Mouse (Mus musculus) hindbrain, embryonic 10.5 days (tissue): ENCODE data around the gene Adgrl3. TPM values are rescaled to one million over a fixed set of nuclear protein-coding genes. Genes with fewer than 3 reads are reported as not detected.
A peak's percentile ranks its signal among the peaks of the same experiment; 100 is the strongest.
"Not testable (repeated sequence)": the region's sequence is repeated elsewhere in the genome, so short reads cannot be mapped to it uniquely, and the experiment has no call there.

ENCODE experiments used
- DNase-seq: peaks from one replicate; pipeline ENCODE4 v3.0.0-alpha.2; 2017; ENCODE audit warnings: low spot score
- H3K27ac ChIP-seq: fragments of 300-500 bp; sonication (generic); 2 replicates; pipeline ENCODE4 v1.5.1; 2016; ENCODE audit warnings: mild to moderate bottlenecking, moderate library complexity
- H3K27me3 ChIP-seq: fragments of 300-500 bp; sonication (generic); 2 replicates; pipeline ENCODE4 v1.6.1; 2016; ENCODE audit warnings: mild to moderate bottlenecking; ENCODE audit not compliant: poor library complexity, insufficient read depth, severe bottlenecking
- H3K36me3 ChIP-seq: fragments of 300-500 bp; sonication (generic); 2 replicates; pipeline ENCODE4 v1.6.1; 2016; ENCODE audit warnings: mild to moderate bottlenecking, moderate library complexity
- H3K4me1 ChIP-seq: fragments of 300-500 bp; sonication (generic); replicated peaks from 2 replicates; pipeline ENCODE4 v1.6.1; 2016; ENCODE audit warnings: mild to moderate bottlenecking
- H3K4me3 ChIP-seq: fragments of 300-500 bp; sonication (generic); 2 replicates; pipeline ENCODE4 v1.5.1; 2016; ENCODE audit warnings: mild to moderate bottlenecking, moderate library complexity
- H3K9me3 ChIP-seq: fragments of 300-500 bp; sonication (generic); 2 replicates; pipeline ENCODE4 v1.6.1; 2016; ENCODE audit warnings: mild to moderate bottlenecking, moderate library complexity
- WGBS: fragments of 180-500 bp; shearing (Covaris S2); methylation state at CpG from one replicate; pipeline ENCODE4 v1.1.7; 2016; 5-methylcytosine and 5-hydroxymethylcytosine counted together
- polyA plus RNA-seq: library from polyadenylated mRNA; unstranded; fragments of >200 nt; fragmentation: Nextera tagmentation; extraction: Ambion mirVana; gene quantifications from 2 replicates; pipeline ENCODE4 v1.2.1, GENCODE M21; 2016

Adgrl3 gene
- polyA plus RNA-seq, 1 experiment from 2014 or later = 23.3 TPM

GRCm38 (mm10) chr5:81483890-81484289, 464.0 kb downstream of the Adgrl3 start:
- no peaks in the 10 kb centered on the region for H3K36me3 ChIP-seq
- DNase-seq = no peak
- whole genome bisulfite sequencing = 45% methylated on average over 3 of the region's 3 CpGs
- no peaks in the 10 kb centered on the region for H3K9me3 ChIP-seq
- H3K27ac ChIP-seq = no peak overlapping the region
- H3K27me3 ChIP-seq = no peaks in the 10 kb centered on the region
- H3K4me1 ChIP-seq = no peaks in the 10 kb centered on the region
- H3K4me3 ChIP-seq = no peak overlapping the region

GRCm38 (mm10) chr5:81501076-81501475, 481.1 kb downstream of the Adgrl3 start:
- Histone ChIP-seq H3K9me3 (no peaks in the 10 kb centered on the region), H3K27ac (no peak overlapping the region), H3K36me3 (no peaks in the 10 kb centered on the region), H3K27me3 (no peaks in the 10 kb centered on the region), H3K4me3 (no peak overlapping the region), H3K4me1 (no peaks in the 10 kb centered on the region)
- 93% methylated on average over 3 of the region's 3 CpGs for WGBS
- no peak for DNase-seq

- Histone ChIP-seq H3K9me3 (no peaks in the 10 kb centered on the region), H3K4me1 (peaks cover 21% of the 10 kb centered on the region), H3K27ac (peak overlapping the region; percentile 50), H3K27me3 (no peaks in the 10 kb centered on the region), H3K36me3 (no peaks in the 10 kb centered on the region), H3K4me3 (peak overlapping the region; percentile 29)
- whole genome bisulfite sequencing = 33% methylated on average over 5 of the region's 5 CpGs
- no peak for DNase-seq
Observed at GRCm38 (mm10) chr5:81518720-81519496, 499.0 kb downstream of the Adgrl3 start.

GRCm38 (mm10) chr5:81519497-81520382, 499.8 kb downstream of the Adgrl3 start:
- peak overlapping the region; percentile 50 for H3K27ac ChIP-seq
- H3K4me3 ChIP-seq = peak overlapping the region; percentile 29
- WGBS = 16% methylated on average over 11 of the region's 11 CpGs
- DNase-seq = peak; percentile 51
- no peaks in the 10 kb centered on the region for H3K27me3 ChIP-seq
- H3K36me3 ChIP-seq = no peaks in the 10 kb centered on the region
- H3K9me3 ChIP-seq = no peaks in the 10 kb centered on the region
- H3K4me1 ChIP-seq = peaks cover 21% of the 10 kb centered on the region

- no peak for DNase-seq
- no peaks in the 10 kb centered on the region for H3K9me3 ChIP-seq
- no peaks in the 10 kb centered on the region for H3K27me3 ChIP-seq
- 97% methylated on average over 4 of the region's 4 CpGs for WGBS
- H3K4me3 ChIP-seq = no peak overlapping the region
- H3K27ac ChIP-seq = no peak overlapping the region
- no peaks in the 10 kb centered on the region for H3K36me3 ChIP-seq
- H3K4me1 ChIP-seq = peaks cover 21% of the 10 kb centered on the region
Observed at GRCm38 (mm10) chr5:81522760-81523159, 502.8 kb downstream of the Adgrl3 start.

- H3K27me3 ChIP-seq = no peaks in the 10 kb centered on the region
- no peaks in the 10 kb centered on the region for H3K9me3 ChIP-seq
- H3K4me3 ChIP-seq = no peak overlapping the region
- no peaks in the 10 kb centered on the region for H3K36me3 ChIP-seq
- WGBS = 85% methylated on average over 12 of the region's 12 CpGs
- H3K27ac ChIP-seq = no peak overlapping the region
- DNase-seq = no peak
- peaks cover 8% of the 10 kb centered on the region for H3K4me1 ChIP-seq
Observed at GRCm38 (mm10) chr5:81524532-81524961, 504.6 kb downstream of the Adgrl3 start.

GRCm38 (mm10) chr5:81525326-81525725, 505.4 kb downstream of the Adgrl3 start:
- H3K4me3 ChIP-seq = no peak overlapping the region
- 93% methylated on average over 2 of the region's 2 CpGs for WGBS
- no peak for DNase-seq
- H3K4me1 ChIP-seq = no peaks in the 10 kb centered on the region; the same call in 1 of the 2 replicates
- H3K9me3 ChIP-seq = no peaks in the 10 kb centered on the region
- no peak overlapping the region for H3K27ac ChIP-seq
- no peaks in the 10 kb centered on the region for H3K36me3 ChIP-seq
- H3K27me3 ChIP-seq = no peaks in the 10 kb centered on the region

GRCm38 (mm10) chr5:81531639-81532038, 511.7 kb downstream of the Adgrl3 start:
- H3K4me3 ChIP-seq = no peak overlapping the region
- H3K27ac ChIP-seq = no peak overlapping the region
- WGBS = 95% methylated on average over 4 of the region's 4 CpGs
- H3K4me1 ChIP-seq = no peaks in the 10 kb centered on the region
- H3K9me3 ChIP-seq = no peaks in the 10 kb centered on the region
- no peak for DNase-seq
- no peaks in the 10 kb centered on the region for H3K36me3 ChIP-seq
- no peaks in the 10 kb centered on the region for H3K27me3 ChIP-seq

- no peak overlapping the region for H3K27ac ChIP-seq
- no peaks in the 10 kb centered on the region for H3K9me3 ChIP-seq
- DNase-seq = no peak
- no peak overlapping the region for H3K4me3 ChIP-seq
- no peaks in the 10 kb centered on the region for H3K36me3 ChIP-seq
- no peaks in the 10 kb centered on the region for H3K27me3 ChIP-seq
- H3K4me1 ChIP-seq = no peaks in the 10 kb centered on the region
Observed at GRCm38 (mm10) chr5:81550211-81550610, 530.3 kb downstream of the Adgrl3 start.

- 80% methylated on average over 2 of the region's 2 CpGs for WGBS
- not testable (repeated sequence) for H3K36me3 ChIP-seq, H3K27ac ChIP-seq, H3K9me3 ChIP-seq, H3K4me3 ChIP-seq, DNase-seq, H3K27me3 ChIP-seq, H3K4me1 ChIP-seq
Observed at GRCm38 (mm10) chr5:81555149-81555548, 535.2 kb downstream of the Adgrl3 start.

GRCm38 (mm10) chr5:81556008-81556407, 536.1 kb downstream of the Adgrl3 start:
- no peaks in the 10 kb centered on the region for H3K4me1 ChIP-seq
- H3K27me3 ChIP-seq = no peaks in the 10 kb centered on the region
- no peaks in the 10 kb centered on the region for H3K9me3 ChIP-seq
- no peaks in the 10 kb centered on the region for H3K36me3 ChIP-seq
- DNase-seq = peak; percentile 8
- H3K27ac ChIP-seq = no peak overlapping the region
- WGBS = 71% methylated on average over 8 of the region's 8 CpGs
- no peak overlapping the region for H3K4me3 ChIP-seq

GRCm38 (mm10) chr5:81558965-81559364, 539.0 kb downstream of the Adgrl3 start:
- Histone ChIP-seq H3K4me3 (no peak overlapping the region), H3K9me3 (no peaks in the 10 kb centered on the region), H3K27ac (no peak overlapping the region), H3K4me1 (no peaks in the 10 kb centered on the region), H3K36me3 (no peaks in the 10 kb centered on the region), H3K27me3 (no peaks in the 10 kb centered on the region)
- DNase-seq = no peak
- WGBS = 91% methylated on average over 6 of the region's 6 CpGs

GRCm38 (mm10) chr5:81564294-81564693, 544.4 kb downstream of the Adgrl3 start:
- Histone ChIP-seq H3K4me3 (no peak overlapping the region), H3K36me3 (no peaks in the 10 kb centered on the region), H3K4me1 (no peaks in the 10 kb centered on the region), H3K27ac (no peak overlapping the region), H3K27me3 (no peaks in the 10 kb centered on the region), H3K9me3 (no peaks in the 10 kb centered on the region)
- 84% methylated on average over 1 of the region's 1 CpGs for WGBS
- no peak for DNase-seq
